Mouse (Mus musculus) lung, embryonic 14.5 days (tissue): Measurements from ENCODE around the gene Sgtb. TPM values are rescaled to one million over a fixed set of nuclear protein-coding genes. Genes with fewer than 3 reads are reported as not detected.

Experiments used
- ATAC-seq: fragments of 200-750 bp; cut with Nextera tagmentation; 2 replicates; pipeline ENCODE4 v1.8.0; 2017; ENCODE audit warnings: mild to moderate bottlenecking, moderate TSS enrichment, moderate library complexity; ENCODE audit not compliant: insufficient read depth
- DNase-seq: peaks from one replicate; pipeline ENCODE4 v3.0.0-alpha.2; 2015
- H3K27ac ChIP-seq: fragments of 300-500 bp; sonication (generic); 2 replicates; pipeline ENCODE4 v1.5.1; 2014; ENCODE audit warnings: low read depth, mild to moderate bottlenecking, moderate library complexity
- H3K27me3 ChIP-seq: fragments of 300-500 bp; sonication (generic); 2 replicates; pipeline ENCODE4 v1.6.1; 2014; ENCODE audit warnings: low read length, control low read depth; ENCODE audit not compliant: insufficient read depth
- H3K36me3 ChIP-seq: fragments of 300-500 bp; sonication (generic); 2 replicates; pipeline ENCODE4 v1.6.1; 2014; ENCODE audit warnings: control low read depth; ENCODE audit not compliant: insufficient read depth
- H3K4me1 ChIP-seq: fragments of 300-500 bp; sonication (generic); 2 replicates; pipeline ENCODE4 v1.6.1; 2014; ENCODE audit warnings: antibody characterized with exemption, control low read depth; ENCODE audit not compliant: insufficient read depth
- H3K4me2 ChIP-seq: fragments of 300-500 bp; sonication (generic); 2 replicates; pipeline ENCODE4 v1.6.1; 2014; ENCODE audit warnings: mild to moderate bottlenecking
- H3K4me3 ChIP-seq: fragments of 300-500 bp; sonication (generic); 2 replicates; pipeline ENCODE4 v1.5.1; 2014; ENCODE audit warnings: low read depth, low read length
- H3K9ac ChIP-seq: fragments of 300-500 bp; sonication (generic); 2 replicates; pipeline ENCODE4 v1.6.1; 2014
- H3K9me3 ChIP-seq: fragments of 300-500 bp; sonication (generic); 2 replicates; pipeline ENCODE4 v1.6.1; 2016; ENCODE audit warnings: low read depth, low read length, control low read depth
- CTCF ChIP-seq: IDR thresholded peaks from 2 replicates; pipeline ENCODE4 v1.5.1; 2016; ENCODE audit warnings: antibody characterized with exemption, low read depth
- WGBS: fragments of 180-500 bp; shearing (Covaris S2); extraction: QIAGEN DNeasy Blood & Tissue Kit; methylation state at CpG from one replicate; pipeline ENCODE4 v1.1.7; 2014; 5-methylcytosine and 5-hydroxymethylcytosine counted together
- polyA plus RNA-seq: library from polyadenylated mRNA; unstranded; fragments of >200 nt; fragmentation: Nextera tagmentation; extraction: Ambion mirVana; gene quantifications from 2 replicates; pipeline ENCODE4 v1.2.1, GENCODE M21; 2014

The Sgtb gene
- polyA plus RNA-seq, 1 experiment from 2014 or later: 5.5 TPM

DNA sequence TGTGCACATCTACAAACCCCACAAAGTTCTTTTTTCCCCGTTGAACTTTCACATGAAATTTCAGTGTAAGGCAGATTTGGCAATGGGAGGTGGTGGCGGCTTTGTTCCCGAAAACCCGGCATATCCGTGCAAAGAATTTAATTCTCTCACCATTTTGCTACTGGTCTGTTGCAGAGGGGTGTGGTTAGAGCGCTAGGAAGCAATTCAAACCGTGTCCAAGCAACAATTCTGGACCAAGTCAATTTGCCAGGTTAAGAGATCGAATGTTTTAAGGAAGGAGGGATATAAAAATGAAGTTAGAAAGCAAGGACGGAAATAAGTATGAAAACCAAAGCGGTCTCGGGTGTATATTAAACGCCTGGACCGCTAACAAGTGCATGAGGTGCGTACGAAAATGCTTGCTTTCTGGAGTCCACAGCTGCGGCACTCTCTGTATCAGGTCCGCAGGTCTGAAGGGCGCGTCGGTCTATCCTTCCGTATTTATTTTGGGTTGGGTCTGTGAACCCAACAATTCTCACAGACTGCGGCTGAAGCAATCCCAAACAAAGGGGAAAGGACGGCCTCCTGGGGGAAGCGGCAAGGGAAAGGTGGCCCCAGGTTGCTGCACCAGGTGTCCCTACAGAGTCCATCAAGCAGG is 772 bp upstream of the Sgtb start:
- H3K27me3 ChIP-seq: no peaks in the 10 kb centered on the region
- H3K9me3 ChIP-seq: no peaks in the 10 kb centered on the region
- H3K27ac ChIP-seq: peak overlapping the region; percentile 72; the same call in 1 of the 2 replicates
- no peaks in the 10 kb centered on the region for H3K36me3 ChIP-seq
- peak overlapping the region; percentile 80 for H3K4me3 ChIP-seq
- no peak for TF ChIP-seq CTCF
- 1% methylated on average over 24 of the region's 24 CpGs for WGBS
- ATAC-seq: no peak; the same call in 1 of the 2 replicates
- DNase-seq: peak; percentile 48
- peak overlapping the region; percentile 82 for H3K4me2 ChIP-seq
- peak overlapping the region; percentile 72 for H3K9ac ChIP-seq
- H3K4me1 ChIP-seq: no peaks in the 10 kb centered on the region

GRCm38 (mm10) chr13:104109816-104110521 is 428 bp downstream of the Sgtb start:
- peak overlapping the region; percentile 72 for H3K9ac ChIP-seq
- H3K9me3 ChIP-seq: no peaks in the 10 kb centered on the region
- H3K36me3 ChIP-seq: no peaks in the 10 kb centered on the region
- H3K27ac ChIP-seq: no peak overlapping the region
- DNase-seq: peak; percentile 71
- H3K27me3 ChIP-seq: no peaks in the 10 kb centered on the region
- 1% methylated on average over 37 of the region's 38 CpGs for WGBS
- H3K4me1 ChIP-seq: no peaks in the 10 kb centered on the region
- ATAC-seq: peak; percentile 84
- no peak for TF ChIP-seq CTCF
- peak overlapping the region; percentile 80 for H3K4me3 ChIP-seq
- H3K4me2 ChIP-seq: peak overlapping the region; percentile 82

DNA sequence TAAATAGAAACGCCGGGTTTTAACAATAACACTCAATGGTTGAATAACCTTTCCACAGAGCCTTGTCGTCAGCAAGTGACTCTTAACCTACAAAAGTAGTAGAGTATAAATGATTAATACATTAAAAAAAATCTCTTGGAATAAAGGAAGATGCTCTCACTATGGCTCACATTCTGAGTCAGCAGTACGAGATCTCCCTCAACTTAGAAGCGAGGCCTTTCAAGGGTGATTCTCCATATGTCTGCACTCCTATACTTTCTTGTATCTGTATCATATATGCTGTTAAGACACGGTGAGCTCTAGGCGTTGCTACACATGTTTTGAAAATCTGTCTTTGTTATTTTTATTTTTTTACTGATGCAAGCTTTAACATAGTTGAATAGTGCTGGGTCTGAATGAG is 985 bp downstream of the Sgtb start:
- ATAC-seq (no peak), DNase-seq (no peak)
- no peaks in the 10 kb centered on the region for H3K36me3 ChIP-seq
- no peaks in the 10 kb centered on the region for H3K9me3 ChIP-seq
- 41% methylated on average over 7 of the region's 7 CpGs for WGBS
- no peak for TF ChIP-seq CTCF
- peak overlapping the region; percentile 72 for H3K9ac ChIP-seq
- H3K4me2 ChIP-seq: peak overlapping the region; percentile 82
- peak overlapping the region; percentile 80 for H3K4me3 ChIP-seq
- H3K27ac ChIP-seq: no peak overlapping the region
- H3K4me1 ChIP-seq: no peaks in the 10 kb centered on the region
- no peaks in the 10 kb centered on the region for H3K27me3 ChIP-seq

GRCm38 (mm10) chr13:104112266-104112900 is 2.8 kb downstream of the Sgtb start:
- H3K9me3 ChIP-seq: no peaks in the 10 kb centered on the region
- ATAC-seq: no peak
- DNase-seq: peak; percentile 50
- H3K4me1 ChIP-seq: no peaks in the 10 kb centered on the region
- no peak overlapping the region for H3K4me3 ChIP-seq
- no peak overlapping the region for H3K4me2 ChIP-seq
- no peaks in the 10 kb centered on the region for H3K27me3 ChIP-seq
- H3K27ac ChIP-seq: no peak overlapping the region
- H3K9ac ChIP-seq: no peak overlapping the region
- H3K36me3 ChIP-seq: no peaks in the 10 kb centered on the region
- 50% methylated on average over 12 of the region's 12 CpGs for WGBS
- TF ChIP-seq CTCF: no peak

- Histone ChIP-seq H3K4me3 (no peak overlapping the region), H3K9ac (no peak overlapping the region), H3K4me2 (no peak overlapping the region), H3K27me3 (no peaks in the 10 kb centered on the region), H3K27ac (no peak overlapping the region), H3K4me1 (no peaks in the 10 kb centered on the region), H3K9me3 (no peaks in the 10 kb centered on the region), H3K36me3 (no peaks in the 10 kb centered on the region)
- ATAC-seq (no peak), DNase-seq (peak; percentile 15)
- WGBS: 95% methylated on average over 4 of the region's 4 CpGs
- TF ChIP-seq CTCF: 0 out of 2 replicates have a peak, but pooled peaks have one; percentile 13
Measured at GRCm38 (mm10) chr13:104113782-104114181, 4.2 kb downstream of the Sgtb start.

DNA sequence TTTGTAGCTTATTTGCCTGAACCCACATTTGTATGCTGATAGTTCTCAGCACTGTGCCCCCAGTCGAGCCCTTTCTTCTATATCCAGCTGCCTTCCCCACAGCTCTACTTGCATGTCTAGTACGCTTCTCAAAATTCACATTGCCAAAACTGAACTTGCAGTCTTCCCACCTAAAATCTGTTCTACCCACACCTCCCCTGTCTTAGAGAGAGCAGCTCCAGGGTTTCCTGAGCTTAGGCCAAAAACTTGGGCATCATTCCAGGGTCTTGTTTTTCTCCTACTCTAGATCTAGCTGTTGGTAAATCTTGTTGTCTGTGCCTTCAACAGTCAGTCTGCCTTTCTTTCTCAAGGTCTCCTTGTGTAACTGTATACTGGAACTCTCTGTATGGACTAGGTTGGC is 5.3 kb downstream of the Sgtb start:
- Histone ChIP-seq H3K27ac (no peak overlapping the region), H3K9ac (no peak overlapping the region), H3K9me3 (no peaks in the 10 kb centered on the region), H3K4me1 (no peaks in the 10 kb centered on the region), H3K27me3 (no peaks in the 10 kb centered on the region), H3K4me3 (no peak overlapping the region), H3K36me3 (no peaks in the 10 kb centered on the region), H3K4me2 (no peak overlapping the region)
- WGBS: 93% methylated on average over 2 of the region's 2 CpGs
- TF ChIP-seq CTCF: no peak
- ATAC-seq (no peak), DNase-seq (no peak)
